Mouse (Mus musculus): ENCODE results near the gene Tanc1.
"Not testable (repeated sequence)": the region's sequence is repeated elsewhere in the genome, so short reads cannot be mapped to it uniquely, and the experiment has no call there.

Tanc1 gene

DNA sequence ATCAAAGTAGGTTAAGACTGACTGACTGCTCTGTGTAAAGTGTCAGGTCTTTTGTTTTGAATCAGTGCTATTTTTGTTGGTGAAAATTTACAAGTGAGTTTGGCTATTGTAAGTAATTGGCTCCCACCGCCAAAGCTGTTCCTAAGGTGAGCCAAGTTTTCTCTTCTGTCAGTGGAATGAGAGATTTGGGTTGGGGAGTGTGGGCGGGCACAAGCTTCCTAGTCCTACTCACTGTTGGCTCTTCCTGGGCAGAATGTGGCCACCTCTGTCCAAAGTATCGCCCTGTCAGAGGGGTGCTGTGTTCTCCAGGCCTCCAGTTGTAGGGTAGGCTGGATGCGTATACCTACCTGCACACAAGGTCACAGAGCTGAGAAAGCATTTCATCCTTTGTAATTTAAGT, 213.5 kb downstream of the Tanc1 start:
- in situ Hi-C loops (cut with MboI, MseI), result no loop called here

GRCm38 (mm10) chr2:59828103-59828655, 216.3 kb downstream of the Tanc1 start:
- in situ Hi-C loops (cut with MboI, MseI), result no loop called here

DNA sequence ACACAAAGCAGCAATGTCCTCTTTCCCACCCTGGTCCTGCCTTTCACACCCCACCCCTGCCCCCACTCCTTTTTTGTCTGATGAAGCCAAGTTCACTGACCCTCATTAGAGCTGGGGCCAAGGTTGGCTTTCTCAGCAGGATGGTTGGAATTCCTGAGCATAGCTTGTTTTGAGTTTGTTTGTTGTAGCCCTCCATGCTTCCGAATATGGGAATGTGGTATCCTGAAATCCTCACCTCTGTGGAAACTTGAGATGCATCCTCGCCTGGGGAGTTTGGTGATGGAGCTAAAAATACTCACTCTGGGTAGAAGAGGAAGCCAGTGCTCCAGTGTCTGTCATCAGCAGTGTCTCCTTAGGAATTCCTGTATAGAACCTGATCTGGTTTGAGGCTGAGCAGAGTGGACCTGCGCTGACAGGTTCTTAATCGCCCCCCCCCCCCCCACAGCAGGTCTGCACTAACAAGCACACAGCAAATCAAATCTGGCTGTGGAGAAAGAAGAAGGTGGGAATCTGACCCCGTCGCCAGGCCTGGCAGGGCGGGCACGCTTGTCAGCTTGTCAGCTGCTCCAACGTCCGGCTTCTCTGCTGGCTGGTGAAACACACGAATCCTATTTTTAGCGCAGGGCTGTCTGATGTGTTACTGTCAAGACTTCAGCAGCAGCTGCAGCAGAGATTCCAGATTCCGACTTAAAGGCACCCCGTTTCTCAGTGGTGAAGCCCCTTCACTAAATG, 217.1 kb downstream of the Tanc1 start:
- in situ Hi-C loops (cut with MboI, MseI), result no loop called here

- in situ Hi-C loops (cut with MboI, MseI), result no loop called here
Measured at GRCm38 (mm10) chr2:59829718-59830117, 217.9 kb downstream of the Tanc1 start.

DNA sequence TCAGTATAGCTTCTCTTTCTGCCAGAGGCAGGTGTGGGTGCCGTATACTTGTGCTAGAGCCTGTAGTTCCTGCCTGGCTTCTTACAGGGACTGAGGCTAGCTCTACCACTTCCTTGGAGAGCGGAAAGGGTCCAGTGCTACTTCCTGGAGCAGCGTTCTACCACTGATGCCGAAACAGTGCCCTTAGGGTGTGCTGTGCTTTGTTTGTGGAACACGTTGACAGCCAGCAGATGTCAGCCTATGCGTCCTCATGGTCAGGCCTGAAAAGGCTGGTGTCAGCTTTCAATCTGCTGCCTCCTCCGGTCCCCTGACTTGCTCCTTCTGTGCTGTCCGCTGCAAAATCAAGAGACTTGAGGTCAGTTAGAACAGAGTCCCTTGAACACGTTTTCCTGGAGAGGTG, 218.3 kb downstream of the Tanc1 start:
- in situ Hi-C loops (cut with MboI, MseI), result no loop called here

DNA sequence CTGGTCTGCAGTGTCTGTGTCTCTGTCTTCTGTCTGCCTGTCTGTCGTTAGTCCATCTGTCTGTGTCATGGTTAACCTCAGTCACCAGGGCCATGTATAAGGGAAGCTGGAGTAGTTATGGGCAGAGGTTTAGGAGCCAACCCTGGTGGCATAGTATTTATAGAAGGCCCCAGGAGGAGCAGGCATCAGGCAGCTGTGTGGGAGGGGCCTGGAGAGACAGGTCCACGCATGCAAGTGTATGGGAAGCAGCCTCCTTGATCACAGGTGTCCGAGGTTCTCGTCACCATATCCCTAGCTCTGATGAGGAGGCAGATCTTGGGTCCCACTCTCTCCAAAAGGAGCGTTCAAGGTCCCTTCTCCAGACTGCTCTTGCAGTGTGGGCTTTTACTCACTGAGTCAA, 219.1 kb downstream of the Tanc1 start:
- in situ Hi-C loops (cut with MboI, MseI), result no loop called here

- in situ Hi-C loops (cut with MboI, MseI), result no loop called here
Measured at GRCm38 (mm10) chr2:59831831-59832230, 220.0 kb downstream of the Tanc1 start.

GRCm38 (mm10) chr2:59838825-59839224, 227.0 kb downstream of the Tanc1 start:
- in situ Hi-C loops (cut with MboI, MseI), result no loop called here

- in situ Hi-C loops (cut with MboI, MseI), result no loop called here
Measured at GRCm38 (mm10) chr2:59839755-59840154, 227.9 kb downstream of the Tanc1 start.

DNA sequence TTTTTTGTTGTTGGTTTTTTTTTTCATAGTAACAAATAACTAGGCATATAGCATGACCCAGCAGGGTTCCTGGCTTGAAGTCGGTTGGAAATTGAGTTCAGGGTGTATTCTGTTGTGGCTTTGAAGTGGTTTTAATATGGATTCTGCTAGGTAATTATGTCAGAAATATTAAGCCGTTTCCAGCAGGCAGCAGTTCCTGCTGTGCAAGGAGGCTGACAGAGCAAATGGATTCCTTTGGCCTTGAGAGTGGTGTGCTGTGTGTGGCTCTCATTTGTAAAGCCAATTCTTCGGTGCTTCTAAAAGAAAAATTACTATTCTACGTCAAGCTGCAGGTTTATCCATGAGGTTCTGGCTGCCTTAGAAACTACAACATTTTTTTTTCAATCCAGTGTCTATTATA, 228.3 kb downstream of the Tanc1 start:
- in situ Hi-C loops (cut with MboI, MseI), result no loop called here

- in situ Hi-C loops (cut with MboI, MseI), result no loop called here
Measured at GRCm38 (mm10) chr2:59841189-59841939, 229.5 kb downstream of the Tanc1 start.

DNA sequence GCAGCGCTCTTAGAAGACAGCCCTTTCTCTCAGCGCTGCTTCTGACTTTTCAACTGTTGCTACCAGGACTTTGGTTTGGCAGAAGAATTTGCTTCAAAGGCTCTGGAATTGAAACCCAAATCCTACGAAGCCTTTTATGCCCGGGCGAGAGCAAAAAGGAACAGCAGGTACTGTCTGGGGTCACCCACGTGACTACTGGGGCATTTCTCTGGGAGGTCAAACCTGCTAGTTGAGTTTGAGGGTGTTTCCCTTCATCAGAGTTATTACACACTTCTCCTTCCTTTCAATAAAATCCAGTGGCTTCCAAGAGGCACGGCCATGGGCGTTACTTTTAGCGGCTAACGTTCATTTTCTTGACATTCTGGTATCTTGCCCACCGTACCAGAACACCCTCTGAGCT, 230.1 kb downstream of the Tanc1 start:
- in situ Hi-C loops (cut with MboI, MseI), result no loop called here

DNA sequence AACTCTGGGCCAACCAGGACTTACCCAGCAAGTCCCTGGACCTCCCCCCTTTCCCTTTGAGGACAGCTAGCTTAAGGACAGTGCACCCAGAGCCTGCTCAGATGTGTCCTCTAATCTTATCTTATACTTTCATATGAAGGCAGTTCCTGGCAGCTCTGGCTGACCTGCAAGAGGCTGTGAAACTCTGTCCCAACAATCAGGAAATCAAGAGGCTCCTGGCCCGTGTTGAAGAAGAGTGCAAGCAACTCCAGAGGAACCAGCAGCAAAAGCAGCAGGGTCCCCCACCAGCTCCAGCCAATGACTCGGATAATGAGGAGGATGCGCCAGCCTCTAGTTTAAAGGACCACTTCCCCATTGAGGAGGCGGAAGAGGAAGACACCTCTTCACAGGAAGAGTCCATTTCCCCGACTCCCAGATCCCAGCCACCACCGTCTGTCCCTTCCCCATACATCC, 230.7 kb downstream of the Tanc1 start:
- in situ Hi-C loops (cut with MboI, MseI), result no loop called here

GRCm38 (mm10) chr2:59843156-59843555, 231.3 kb downstream of the Tanc1 start:
- in situ Hi-C loops (cut with MboI, MseI), result no loop called here

- in situ Hi-C loops (cut with MboI, MseI), result no loop called here
Measured at GRCm38 (mm10) chr2:59843848-59844247, 232.0 kb downstream of the Tanc1 start.

- in situ Hi-C loops (cut with MboI, MseI), result not testable (repeated sequence)
Measured at GRCm38 (mm10) chr2:59851885-59852284, 240.0 kb downstream of the Tanc1 start.

- in situ Hi-C loops (cut with MboI, MseI), result no loop called here
Measured at GRCm38 (mm10) chr2:59852916-59853315, 241.1 kb downstream of the Tanc1 start.

DNA sequence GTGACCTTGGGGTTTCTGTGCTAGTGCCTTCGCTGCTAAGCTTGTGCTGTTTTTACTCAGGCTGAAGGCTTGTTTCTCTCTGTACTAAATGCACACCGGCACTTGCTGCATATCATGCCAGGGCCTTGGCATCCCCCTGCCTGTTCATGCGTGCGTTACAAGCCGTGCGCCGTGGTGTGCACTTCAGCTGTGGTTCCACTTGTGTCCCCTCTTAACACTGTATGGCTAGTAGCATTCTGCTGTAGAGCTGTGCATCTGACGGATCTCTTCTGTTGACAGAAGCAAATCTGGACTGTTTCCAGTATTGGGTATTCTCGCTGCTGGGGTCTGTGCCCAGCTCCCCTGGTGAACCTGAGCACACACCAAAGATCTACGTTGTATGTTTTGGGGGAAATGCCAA, 241.7 kb downstream of the Tanc1 start:
- in situ Hi-C loops (cut with MboI, MseI), result no loop called here

DNA sequence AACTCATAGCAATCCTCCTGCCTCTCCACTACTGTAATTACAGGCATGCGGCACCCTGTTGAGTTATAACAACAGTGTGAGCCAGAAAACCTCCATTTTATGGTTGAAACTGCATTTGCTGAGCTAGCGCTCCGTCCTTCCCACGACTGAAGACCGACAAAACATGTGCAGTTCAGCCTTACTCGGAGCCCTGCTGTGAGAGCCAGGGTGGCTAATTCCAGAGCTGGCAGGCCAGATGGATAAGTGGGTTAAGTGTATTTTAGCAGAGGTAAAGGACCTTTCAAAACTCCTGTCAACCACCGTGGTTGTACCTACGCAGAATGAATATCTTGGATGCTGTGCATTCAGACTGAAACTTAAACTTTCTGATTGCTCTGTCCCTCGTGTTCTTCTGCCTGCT, 242.5 kb downstream of the Tanc1 start:
- in situ Hi-C loops (cut with MboI, MseI), result no loop called here

DNA sequence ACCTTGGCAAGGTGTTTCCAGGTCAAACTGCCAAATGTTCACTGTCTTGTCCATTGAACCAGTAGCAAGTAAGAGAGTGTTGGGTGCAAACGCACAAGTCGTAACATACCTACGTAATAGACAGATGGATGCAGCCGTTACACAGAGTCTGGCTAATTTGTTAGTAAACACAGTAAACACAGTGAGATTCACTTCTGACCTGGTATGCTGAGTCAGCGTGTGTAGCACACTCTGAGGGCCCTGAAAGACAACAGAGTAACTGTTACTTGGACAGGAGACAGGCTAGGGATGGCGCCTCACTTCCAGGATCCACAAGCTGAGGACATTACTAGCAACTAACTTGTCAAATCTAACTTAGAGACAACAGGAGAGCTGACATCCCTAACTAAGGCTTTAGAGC, 250.8 kb downstream of the Tanc1 start:
- in situ Hi-C loops (cut with MboI, MseI), result no loop called here

- in situ Hi-C loops (cut with MboI, MseI), result no loop called here
Measured at GRCm38 (mm10) chr2:59870526-59870925, 258.7 kb downstream of the Tanc1 start.

- in situ Hi-C loops (cut with MboI, MseI), result no loop called here
Measured at GRCm38 (mm10) chr2:59876482-59876881, 264.6 kb downstream of the Tanc1 start.

- in situ Hi-C loops (cut with MboI, MseI), result no loop called here
Measured at GRCm38 (mm10) chr2:59877335-59877734, 265.5 kb downstream of the Tanc1 start.

Measured in regulatory T cell (primary cell).